Mouse (Mus musculus): ENCODE data around the gene Ksr2. TPM values are rescaled to one million over a fixed set of nuclear protein-coding genes. Genes with fewer than 3 reads are reported as not detected.
"Not testable (repeated sequence)": the region's sequence is repeated elsewhere in the genome, so short reads cannot be mapped to it uniquely, and the experiment has no call there.

The Ksr2 gene
- polyA plus RNA-seq, 1 experiment from 2014 or later, result 0.15 TPM

GRCm38 (mm10) chr5:117602026-117602425 is 188.2 kb downstream of the Ksr2 start:
- ATAC-seq (ENCODE audit: low FRiP score, low read depth), result no peak
- no peaks in the 10 kb centered on the region for H3K36me3 ChIP-seq

GRCm38 (mm10) chr5:117607761-117608309 is 194.0 kb downstream of the Ksr2 start:
- WGBS, result 54% methylated on average over 15 of the region's 15 CpGs
- Histone ChIP-seq H3K9me3 (no peaks in the 10 kb centered on the region), H3K4me3 (no peak overlapping the region), H3K27ac (no peak overlapping the region), H3K9ac (no peak overlapping the region), H3K4me2 (replicated peaks) (no peak overlapping the region), H3K27me3 (no peaks in the 10 kb centered on the region), H3K4me1 (0 out of 2 replicates have a peak, but pooled peaks cover 6% of the 10 kb centered on the region), H3K36me3 (no peaks in the 10 kb centered on the region)
- no peak for ATAC-seq (ENCODE audit: low FRiP score, low read depth)

More at GRCm38 (mm10) chr5:117602026-117602425, 188.2 kb downstream of the Ksr2 start:
- Histone ChIP-seq H3K9ac (no peak overlapping the region), H3K27ac (no peak overlapping the region), H3K4me3 (no peak overlapping the region), H3K9me3 (no peaks in the 10 kb centered on the region), H3K27me3 (no peaks in the 10 kb centered on the region), H3K4me2 (replicated peaks) (no peak overlapping the region), H3K4me1 (no peaks in the 10 kb centered on the region)
- 66% methylated on average over 9 of the region's 9 CpGs for WGBS

GRCm38 (mm10) chr5:117614331-117615024 is 200.7 kb downstream of the Ksr2 start:
- Histone ChIP-seq H3K4me2 (replicated peaks) (no peak overlapping the region), H3K27ac (no peak overlapping the region), H3K27me3 (0 out of 2 replicates have a peak, but pooled peaks cover 3% of the 10 kb centered on the region), H3K4me1 (no peaks in the 10 kb centered on the region), H3K9me3 (no peaks in the 10 kb centered on the region), H3K9ac (no peak overlapping the region), H3K4me3 (no peak overlapping the region), H3K36me3 (no peaks in the 10 kb centered on the region)
- ATAC-seq (ENCODE audit: low FRiP score, low read depth), result no peak
- WGBS, result 30% methylated on average over 5 of the region's 5 CpGs

GRCm38 (mm10) chr5:117620292-117620691 is 206.5 kb downstream of the Ksr2 start:
- Histone ChIP-seq H3K27me3 (no peaks in the 10 kb centered on the region), H3K4me1 (no peaks in the 10 kb centered on the region), H3K36me3 (no peaks in the 10 kb centered on the region), H3K4me2 (replicated peaks) (no peak overlapping the region), H3K9ac (no peak overlapping the region), H3K27ac (no peak overlapping the region), H3K4me3 (no peak overlapping the region), H3K9me3 (no peaks in the 10 kb centered on the region)
- ATAC-seq (ENCODE audit: low FRiP score, low read depth), result no peak
- 76% methylated on average over 4 of the region's 4 CpGs for WGBS

- peaks cover 6% of the 10 kb centered on the region for H3K4me1 ChIP-seq
- no peak overlapping the region for H3K4me2 ChIP-seq (replicated peaks)
- no peak overlapping the region for H3K9ac ChIP-seq
- no peak for ATAC-seq (ENCODE audit: low FRiP score, low read depth)
- H3K36me3 ChIP-seq, result no peaks in the 10 kb centered on the region
- H3K4me3 ChIP-seq, result no peak overlapping the region
- no peak overlapping the region for H3K27ac ChIP-seq
- H3K9me3 ChIP-seq, result no peaks in the 10 kb centered on the region
- 73% methylated on average over 12 of the region's 12 CpGs for WGBS
- H3K27me3 ChIP-seq, result no peaks in the 10 kb centered on the region
Measured at GRCm38 (mm10) chr5:117622221-117622620, 208.4 kb downstream of the Ksr2 start.

- H3K4me2 ChIP-seq (replicated peaks); H3K27ac ChIP-seq; H3K9ac ChIP-seq; ATAC-seq (ENCODE audit: low FRiP score, low read depth); H3K36me3 ChIP-seq; H3K4me3 ChIP-seq; H3K27me3 ChIP-seq; H3K9me3 ChIP-seq; H3K4me1 ChIP-seq: not testable (repeated sequence)
- 84% methylated on average over 4 of the region's 4 CpGs for WGBS
Measured at GRCm38 (mm10) chr5:117623206-117623605, 209.4 kb downstream of the Ksr2 start.

GRCm38 (mm10) chr5:117626907-117627306 is 213.1 kb downstream of the Ksr2 start:
- Histone ChIP-seq H3K4me3 (no peak overlapping the region), H3K27me3 (peaks cover 4% of the 10 kb centered on the region; the same call in 1 of the 2 replicates), H3K4me1 (peaks cover 7% of the 10 kb centered on the region), H3K9ac (no peak overlapping the region), H3K4me2 (replicated peaks) (no peak overlapping the region), H3K9me3 (no peaks in the 10 kb centered on the region), H3K27ac (no peak overlapping the region), H3K36me3 (no peaks in the 10 kb centered on the region)
- no peak for ATAC-seq (ENCODE audit: low FRiP score, low read depth)
- WGBS, result 5% methylated on average over 4 of the region's 4 CpGs

GRCm38 (mm10) chr5:117628351-117628750 is 214.6 kb downstream of the Ksr2 start:
- 52% methylated on average over 7 of the region's 7 CpGs for WGBS
- Histone ChIP-seq H3K36me3 (no peaks in the 10 kb centered on the region), H3K9ac (no peak overlapping the region), H3K4me2 (replicated peaks) (no peak overlapping the region), H3K9me3 (no peaks in the 10 kb centered on the region), H3K27me3 (peaks cover 4% of the 10 kb centered on the region; the same call in 1 of the 2 replicates), H3K4me1 (peaks cover 7% of the 10 kb centered on the region), H3K27ac (no peak overlapping the region), H3K4me3 (no peak overlapping the region)
- ATAC-seq (ENCODE audit: low FRiP score, low read depth), result no peak

- ATAC-seq (ENCODE audit: low FRiP score, low read depth), result no peak
- H3K4me2 ChIP-seq (replicated peaks), result no peak overlapping the region
- peaks cover 7% of the 10 kb centered on the region for H3K4me1 ChIP-seq
- no peaks in the 10 kb centered on the region for H3K9me3 ChIP-seq
- H3K9ac ChIP-seq, result no peak overlapping the region
- WGBS, result 89% methylated on average over 14 of the region's 14 CpGs
- H3K27ac ChIP-seq, result no peak overlapping the region
- H3K27me3 ChIP-seq, result peaks cover 4% of the 10 kb centered on the region; the same call in 1 of the 2 replicates
- H3K36me3 ChIP-seq, result no peaks in the 10 kb centered on the region
- H3K4me3 ChIP-seq, result no peak overlapping the region
Measured at GRCm38 (mm10) chr5:117629570-117629969, 215.8 kb downstream of the Ksr2 start.

GRCm38 (mm10) chr5:117635211-117635610 is 221.4 kb downstream of the Ksr2 start:
- Histone ChIP-seq H3K4me2 (replicated peaks) (no peak overlapping the region), H3K9ac (no peak overlapping the region), H3K27ac (no peak overlapping the region), H3K4me3 (no peak overlapping the region), H3K9me3 (no peaks in the 10 kb centered on the region), H3K4me1 (no peaks in the 10 kb centered on the region), H3K27me3 (no peaks in the 10 kb centered on the region), H3K36me3 (no peaks in the 10 kb centered on the region)
- no peak for ATAC-seq (ENCODE audit: low FRiP score, low read depth)
- WGBS, result 74% methylated on average over 2 of the region's 2 CpGs

- WGBS, result 79% methylated on average over 5 of the region's 5 CpGs
- ATAC-seq (ENCODE audit: low FRiP score, low read depth), result no peak
- H3K9me3 ChIP-seq, result no peaks in the 10 kb centered on the region
Measured at GRCm38 (mm10) chr5:117635838-117636237, 222.0 kb downstream of the Ksr2 start.

GRCm38 (mm10) chr5:117641585-117641984 is 227.8 kb downstream of the Ksr2 start:
- Histone ChIP-seq H3K4me2 (replicated peaks) (no peak overlapping the region), H3K9ac (no peak overlapping the region), H3K4me1 (no peaks in the 10 kb centered on the region), H3K4me3 (no peak overlapping the region), H3K27me3 (no peaks in the 10 kb centered on the region), H3K9me3 (no peaks in the 10 kb centered on the region), H3K36me3 (no peaks in the 10 kb centered on the region), H3K27ac (no peak overlapping the region)
- 84% methylated on average over 6 of the region's 6 CpGs for whole genome bisulfite sequencing
- no peak for ATAC-seq (ENCODE audit: low FRiP score, low read depth)

More at GRCm38 (mm10) chr5:117635838-117636237, 222.0 kb downstream of the Ksr2 start:
- Histone ChIP-seq H3K9ac (no peak overlapping the region), H3K27ac (no peak overlapping the region), H3K4me1 (no peaks in the 10 kb centered on the region), H3K4me2 (replicated peaks) (no peak overlapping the region), H3K27me3 (no peaks in the 10 kb centered on the region), H3K4me3 (no peak overlapping the region), H3K36me3 (no peaks in the 10 kb centered on the region)
